Mouse (Mus musculus): ENCODE measurements at regions not wholly inside any gene's neighbourhood (a gene's known extent, or its start where the extent isn't known, plus 50 kb on each side); places are given as distances from the start of the nearest gene placed in this dataset.

MicroRNAs in the stretch of these regions (microRNA counts, 519-probe panel; counts per million panel counts)
- microRNA mmu-miR-137 = 4,043 counts per million, percentile 94 among the panel's probes with 10 or more counts

Small RNA genes in the stretch of these regions (microRNA-seq; reads per million reads assigned to microRNA genes)
- gene Gm24155 = 0.62 reads per million
- 13,923 reads per million, percentile 97 among the genes with 10 or more reads in this experiment for gene Mir137

All from forebrain, embryonic 16.5 days (tissue).